Mouse (Mus musculus) left cerebral cortex, postnatal 14 days (tissue): Measurements from ENCODE around the gene Ube2l3. TPM values are rescaled to one million over a fixed set of nuclear protein-coding genes. Genes with fewer than 3 reads are reported as not detected.

Source experiments
- DNase-seq, 2 experiments: peaks; one replicate each; pipeline ENCODE4 v3.0.0; 2021 to 2022; ENCODE audit warnings: low spot score in 2 of 2, mixed read lengths in 1 of 2
- intact Hi-C: fragments of 180-260 bp; cut with DNase I; formaldehyde crosslinking; loops from one replicate; pipeline ENCODE4 v1.15.1; 2025
- total RNA-seq, 2 experiments: library from RNA; stranded (reverse); gene quantifications; 2 replicates each; pipeline ENCODE4 v1.2.3; 2021

The Ube2l3 gene
- total RNA-seq, 2 experiments from 2014 or later, result 143 to 144 TPM

DNA sequence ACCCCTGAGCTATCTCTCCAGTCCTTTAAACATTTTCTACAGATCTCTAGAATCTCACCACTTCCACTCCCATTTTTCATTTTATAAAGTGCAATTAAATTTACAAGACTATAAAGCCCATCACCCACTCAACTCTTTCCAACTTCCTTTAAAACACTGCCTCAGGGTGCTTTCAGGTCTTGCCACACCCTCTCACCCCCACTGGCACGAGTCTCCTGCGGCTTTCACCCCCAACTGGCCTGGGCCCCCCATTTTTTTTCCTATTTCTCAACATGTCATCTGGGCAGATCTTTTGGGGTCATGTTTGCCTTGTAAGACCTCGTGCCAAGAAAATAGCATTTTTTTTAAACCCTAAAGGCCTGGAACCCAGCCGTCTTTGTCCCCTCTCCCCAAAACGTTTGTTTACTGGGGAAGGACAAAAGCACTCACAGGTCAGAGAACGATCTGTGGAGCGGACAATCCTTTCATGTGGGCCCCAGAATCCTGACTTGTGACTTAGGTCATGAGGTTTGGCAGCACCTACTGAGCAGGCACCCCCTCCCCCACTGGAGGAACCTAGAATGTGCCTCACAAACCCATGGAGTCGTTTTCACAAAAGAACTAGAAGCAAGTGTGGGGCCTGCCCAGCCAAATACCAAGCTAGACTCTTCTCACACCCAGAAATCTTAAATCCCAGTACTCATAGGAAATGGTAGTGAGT is 14.6 kb upstream of the Ube2l3 start:
- DNase-seq, result no peak
- intact Hi-C loops, result no loop called here

DNA sequence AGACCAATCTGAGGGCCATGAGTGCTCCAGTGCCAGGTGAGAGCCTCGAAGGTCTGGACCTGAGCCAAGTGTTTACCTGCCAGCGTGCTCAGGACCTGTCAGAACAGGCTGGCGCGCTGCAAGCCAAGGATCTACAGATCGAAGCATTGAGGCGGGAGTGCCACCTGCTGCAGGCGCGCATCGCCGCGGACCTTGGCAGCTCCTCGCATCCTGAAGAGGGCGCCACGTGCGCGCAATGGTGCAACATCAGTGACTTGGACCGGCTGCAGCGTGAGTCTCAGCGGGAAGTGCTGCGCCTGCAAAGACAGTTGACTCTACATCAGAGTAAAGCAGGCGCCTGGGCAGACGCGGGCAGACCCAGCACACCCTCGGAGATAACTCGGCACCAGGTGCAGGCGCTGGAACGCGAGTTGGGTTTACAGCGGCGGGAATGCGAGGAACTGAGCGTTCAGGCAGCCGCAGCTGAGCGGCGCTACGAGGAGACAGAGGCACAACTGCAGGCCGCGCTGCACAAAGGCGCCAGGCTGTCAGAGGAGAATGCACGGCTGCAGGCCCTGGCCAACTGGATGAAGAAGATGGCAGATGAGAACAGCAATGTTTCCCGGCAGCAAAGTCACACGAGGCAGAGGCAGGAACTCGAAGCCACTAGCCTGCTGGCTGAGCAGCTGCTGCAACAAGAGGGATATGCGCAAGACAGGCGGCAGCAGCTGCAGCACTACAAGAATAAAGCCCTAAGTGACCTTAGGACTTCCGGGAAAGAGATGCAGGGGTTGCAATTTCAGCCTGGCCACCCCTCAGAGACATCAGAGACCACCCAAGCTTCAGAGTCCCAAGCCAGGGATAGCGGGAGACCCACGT is 7.8 kb upstream of the Ube2l3 start:
- DNase-seq, result peak; percentile 89 to 91
- intact Hi-C loops, result loop anchor here (1.0 to 2.0 kb wide), 3 partner anchors 25 to 83 kb away; no protein-coding TSS in a partner anchor

DNA sequence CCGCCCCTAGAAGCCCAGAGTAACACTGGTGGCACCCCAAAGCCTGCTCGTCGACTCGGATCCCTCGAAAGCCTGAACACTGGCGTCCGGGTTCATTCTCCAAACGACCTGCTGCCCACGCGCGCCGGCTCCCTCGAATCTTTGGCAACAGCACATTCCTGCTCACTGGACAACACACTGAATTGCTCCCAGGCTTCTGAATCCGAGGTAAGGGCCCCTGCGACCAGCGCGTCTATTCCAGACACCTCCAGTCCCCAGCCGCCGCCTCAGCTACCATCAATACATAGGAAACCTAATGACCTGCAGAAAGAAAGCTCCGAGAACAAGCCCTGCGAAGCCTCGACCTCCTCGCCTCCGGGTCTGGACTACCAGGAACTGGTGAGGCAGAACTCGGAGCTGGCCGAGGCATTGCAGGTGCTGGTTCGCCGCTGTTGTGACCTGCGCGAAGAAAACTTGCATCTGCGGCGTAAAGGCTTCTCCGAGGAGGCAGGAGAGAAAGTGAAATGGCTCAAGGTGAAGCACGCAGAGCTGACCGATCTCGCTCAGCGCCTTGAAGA is 7.0 kb upstream of the Ube2l3 start:
- intact Hi-C loops, result loop anchor here (1.0 to 2.0 kb wide), 3 partner anchors 25 to 83 kb away; no protein-coding TSS in a partner anchor
- no peak for DNase-seq

DNA sequence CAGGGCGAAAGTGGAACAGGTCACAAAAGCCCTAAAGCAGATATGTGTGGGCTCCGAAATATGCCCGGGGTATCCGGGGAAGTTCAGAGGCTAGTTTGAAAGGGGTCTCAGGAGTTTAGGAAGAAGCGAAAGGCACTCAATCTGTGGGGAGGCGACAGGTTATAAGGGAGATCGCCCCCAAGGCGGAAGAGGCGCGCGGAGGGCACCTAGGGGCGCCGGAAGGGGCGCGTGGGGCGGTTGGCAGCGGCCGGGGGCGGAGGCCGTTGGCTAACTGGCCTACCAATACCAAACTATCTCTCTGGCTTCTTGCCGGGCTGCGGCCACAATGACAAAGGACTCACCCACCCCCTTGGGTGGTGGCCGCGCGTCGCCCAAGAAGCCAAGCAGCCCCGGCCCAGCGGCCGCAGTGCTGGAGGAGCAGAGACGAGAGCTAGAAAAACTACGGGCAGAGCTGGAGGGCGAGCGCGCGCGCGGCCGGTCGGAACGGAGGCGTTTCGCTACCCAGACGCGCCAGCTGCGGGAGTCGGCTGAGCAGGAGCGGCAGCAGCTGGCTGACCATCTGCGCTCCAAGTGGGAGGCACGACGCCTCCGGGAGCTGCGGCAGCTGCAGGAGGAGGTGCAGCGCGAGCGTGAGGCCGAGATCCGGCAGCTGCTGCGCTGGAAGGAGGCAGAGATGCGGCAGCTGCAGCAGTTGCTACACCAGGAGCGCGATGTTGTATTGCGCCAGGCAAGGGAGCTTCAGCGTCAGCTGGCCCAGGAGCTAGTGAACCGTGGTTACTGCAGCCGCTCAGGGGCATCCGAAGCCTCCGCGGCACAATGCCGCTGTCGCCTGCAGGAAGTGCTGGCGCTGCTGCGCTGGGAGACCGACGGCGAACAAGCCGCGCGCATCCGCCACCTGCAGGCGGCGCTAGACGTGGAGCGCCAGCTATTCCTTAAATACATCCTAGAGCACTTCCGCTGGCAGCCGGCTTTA is 6.2 kb upstream of the Ube2l3 start, which contains the start of gene Rimbp3:
Gene Rimbp3 (plus strand): TSS at position 215 of the 973 bp plus-strand sequence.
- peak; percentile 89 to 91 for DNase-seq
- intact Hi-C loops, result loop anchor here (1.0 to 2.0 kb wide), 3 partner anchors 26 to 82 kb away; no protein-coding TSS in a partner anchor

DNA sequence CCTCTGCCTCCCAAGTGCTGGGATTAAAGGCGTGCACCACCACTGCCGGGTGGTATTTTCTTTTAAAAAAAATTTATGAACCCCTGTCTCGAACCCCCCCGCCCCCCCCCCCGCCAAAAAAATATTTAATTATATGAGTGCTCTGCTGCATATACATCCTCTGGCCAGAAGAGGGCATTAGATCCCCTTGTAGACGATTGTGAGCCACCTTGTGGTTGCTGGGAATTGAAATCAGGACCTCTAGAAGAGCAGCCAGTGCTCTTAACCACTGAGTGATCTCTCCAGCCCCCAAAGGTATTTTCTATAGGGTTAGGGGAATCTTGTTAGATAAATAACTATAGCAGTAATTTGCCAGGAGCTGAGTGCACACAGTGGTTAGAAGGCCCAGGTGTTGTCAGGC is 2.5 kb upstream of the Ube2l3 start:
- intact Hi-C loops, result loop anchor here (5.0 kb wide), 1 partner anchor 53 kb away; no protein-coding TSS in a partner anchor
- peak in 1 of 2 experiments; percentile 16 for DNase-seq

DNA sequence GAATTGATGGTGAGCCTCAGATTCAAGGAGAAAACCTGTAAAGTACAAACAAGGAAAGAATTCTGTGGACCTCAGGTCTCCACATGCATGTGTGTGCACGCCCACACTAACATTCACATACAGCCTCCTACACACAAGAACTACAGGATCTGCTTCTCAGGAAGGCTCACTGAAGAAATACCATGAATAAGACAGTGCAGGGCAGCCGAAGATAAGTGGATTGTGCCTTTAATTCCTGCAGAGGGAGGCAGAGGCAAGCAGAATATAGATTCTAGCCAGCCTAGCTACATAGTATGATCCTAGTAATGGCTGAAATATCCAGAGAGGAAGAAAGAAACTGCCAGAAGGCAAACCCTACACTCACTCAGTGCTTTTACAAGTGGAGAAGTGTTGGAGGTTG is 472 bp downstream of the Ube2l3 start:
- DNase-seq, result peak in 1 of 2 experiments; percentile 47
- intact Hi-C loops, result loop anchor here (5.0 kb wide), 1 partner anchor 50 kb away; no protein-coding TSS in a partner anchor

DNA sequence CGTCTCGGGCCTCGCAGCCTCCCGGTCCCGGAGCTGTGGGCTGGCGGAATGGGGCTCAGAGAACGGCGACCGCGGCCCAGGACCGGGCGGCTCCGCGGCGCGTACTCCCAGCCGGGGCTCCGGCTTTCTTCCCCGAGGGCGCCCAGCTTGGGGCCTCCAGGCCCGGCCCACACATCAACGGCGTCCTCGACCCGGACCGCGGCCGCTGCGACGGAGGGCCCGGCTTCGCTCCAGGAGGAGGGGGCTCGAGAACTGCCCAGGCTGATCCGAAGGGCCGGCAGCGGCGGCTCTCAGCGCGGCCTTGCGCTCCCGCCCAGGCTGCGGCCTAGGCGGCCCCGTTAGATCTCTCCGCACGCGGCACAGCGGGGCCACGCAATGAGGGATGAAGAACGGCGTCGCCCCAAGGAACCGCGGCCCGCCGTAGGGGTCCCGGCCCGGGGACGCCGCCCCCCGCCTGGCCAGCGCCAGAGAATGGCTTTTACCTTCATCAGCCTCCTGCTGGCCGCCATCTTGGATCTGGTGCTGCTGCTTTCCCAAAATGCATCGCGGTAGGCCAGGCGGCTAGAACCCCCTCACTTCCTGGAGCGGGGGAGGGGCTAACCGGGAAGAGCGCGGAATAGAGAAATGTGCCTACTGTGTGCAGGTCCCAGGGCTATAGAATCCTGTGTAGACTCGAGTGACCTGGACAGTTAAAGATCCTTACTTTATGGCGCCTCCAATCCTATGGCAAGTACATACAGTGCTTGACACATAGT is 1.3 kb downstream of the Ube2l3 start:
- intact Hi-C loops, result loop anchor here (5.0 kb wide), 1 partner anchor 49 kb away; no protein-coding TSS in a partner anchor
- DNase-seq, result peak; percentile 75 to 85

DNA sequence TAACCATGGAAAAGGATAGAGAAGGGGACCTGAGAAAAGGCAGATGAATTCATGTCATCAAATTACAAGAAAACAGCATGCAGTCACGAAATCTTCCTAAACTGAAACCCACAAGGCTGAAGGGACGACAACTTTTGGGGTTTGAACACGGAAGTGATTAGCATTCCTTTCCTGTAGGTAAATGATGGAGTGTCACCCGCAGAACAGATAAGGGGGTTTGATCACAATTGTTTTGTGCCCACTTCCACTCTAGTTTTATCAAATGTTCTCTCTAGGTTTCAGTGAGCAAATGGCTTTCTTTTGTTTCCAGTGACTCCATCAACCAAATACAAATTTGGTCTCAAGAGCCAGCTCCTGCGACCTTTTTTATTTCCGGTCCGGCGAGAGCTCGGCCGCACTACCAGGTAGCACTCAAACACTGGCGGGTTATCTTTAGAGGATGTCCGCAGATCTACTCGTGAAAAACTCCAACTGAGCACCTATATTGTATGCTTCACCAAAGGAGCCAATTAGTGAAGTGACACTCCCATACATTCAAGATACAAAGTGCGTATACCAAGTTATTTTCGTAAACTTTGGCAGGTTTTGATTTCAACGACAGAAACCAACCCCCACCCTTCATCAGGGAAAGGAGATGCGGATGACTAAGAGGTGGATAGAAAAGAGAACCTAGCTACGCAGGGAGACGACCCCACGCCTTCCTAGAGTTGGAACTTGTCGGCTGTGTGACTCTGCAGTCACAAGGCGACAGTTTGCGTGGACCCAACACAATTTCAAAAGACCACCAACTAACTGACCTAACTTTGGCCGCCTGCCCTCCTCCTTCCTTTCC is 2.1 kb downstream of the Ube2l3 start:
- intact Hi-C loops, result loop anchor here (5.0 kb wide), 1 partner anchor 48 kb away; no protein-coding TSS in a partner anchor
- DNase-seq, result peak in 1 of 2 experiments; percentile 18

DNA sequence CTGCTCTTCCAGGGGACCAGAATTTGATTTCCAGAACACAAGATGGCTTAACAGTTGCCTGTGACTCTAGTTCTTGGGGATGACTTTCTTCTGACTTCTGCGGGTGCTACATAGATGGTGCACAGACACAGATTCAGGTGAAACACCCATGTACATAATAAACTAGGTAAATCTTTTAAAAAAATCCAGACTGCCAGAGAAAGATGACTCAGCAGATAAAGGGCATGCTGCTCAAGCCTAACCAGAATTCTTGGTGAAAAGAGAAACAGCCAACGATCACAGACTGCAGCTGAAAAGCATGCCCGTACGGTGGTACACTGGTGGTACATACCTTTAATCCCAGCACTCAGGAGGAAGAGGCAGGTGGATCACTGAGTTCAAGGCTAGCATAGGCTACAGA is 8.6 kb downstream of the Ube2l3 start:
- no peak for DNase-seq
- intact Hi-C loops, result no loop called here

DNA sequence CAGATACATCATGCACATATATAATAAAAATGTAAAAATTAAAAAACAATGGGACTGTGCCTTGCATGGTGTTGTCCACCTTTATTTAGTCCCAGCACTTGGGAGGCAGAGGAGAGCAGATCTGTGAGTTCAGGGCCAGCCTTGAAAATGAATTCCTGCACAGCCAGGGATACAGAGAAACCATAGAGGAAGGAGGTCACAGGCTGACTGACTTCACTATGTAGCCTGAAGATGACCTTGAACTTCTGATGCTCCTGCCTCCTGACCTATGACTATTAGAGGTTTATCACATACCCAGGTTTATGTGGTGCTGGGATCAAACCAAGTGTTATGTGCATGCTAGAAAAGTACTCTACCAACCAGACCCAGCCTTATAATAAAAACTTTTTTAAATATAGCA is 17.0 kb downstream of the Ube2l3 start:
- intact Hi-C loops, result no loop called here
- DNase-seq, result no peak

DNA sequence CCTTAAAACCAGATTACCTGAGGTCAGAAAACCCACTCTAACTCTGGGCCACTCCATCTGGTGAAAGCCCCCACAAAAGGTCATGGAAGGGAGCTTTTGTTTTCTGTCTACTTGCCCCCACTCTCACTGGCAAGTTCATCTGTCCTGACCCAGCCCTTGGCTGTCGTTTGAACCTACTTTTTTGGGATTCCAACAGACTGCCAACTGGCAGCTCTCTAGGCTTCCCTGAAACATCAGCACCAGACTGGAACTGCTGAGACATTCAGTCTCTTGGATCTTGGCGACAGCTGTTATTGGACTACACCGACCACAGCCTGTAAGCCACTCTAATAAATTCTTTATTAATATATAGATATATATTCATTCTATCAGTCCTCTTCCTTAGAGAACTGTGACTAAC is 19.4 kb downstream of the Ube2l3 start:
- DNase-seq, result no peak
- intact Hi-C loops, result no loop called here

DNA sequence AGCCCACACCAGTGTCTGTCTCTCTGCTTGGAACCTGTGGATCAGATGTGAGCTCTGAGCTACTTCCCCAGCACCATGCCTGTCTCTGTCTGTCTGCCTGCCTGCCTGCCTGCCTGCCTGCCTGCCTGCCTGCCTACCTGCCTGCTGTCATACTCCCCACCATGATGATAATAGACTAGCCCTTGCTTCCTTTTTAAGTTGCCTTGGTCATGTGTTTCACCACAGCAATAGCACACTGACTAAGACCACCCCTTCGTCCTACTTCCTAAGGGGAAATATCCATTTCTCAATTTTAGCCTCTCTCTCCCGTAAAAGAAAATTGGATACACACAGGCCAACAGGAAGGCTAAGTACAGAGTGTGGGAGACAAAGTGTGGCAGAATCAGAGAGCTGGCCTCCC is 20.3 kb downstream of the Ube2l3 start:
- DNase-seq, result no peak
- intact Hi-C loops, result no loop called here

DNA sequence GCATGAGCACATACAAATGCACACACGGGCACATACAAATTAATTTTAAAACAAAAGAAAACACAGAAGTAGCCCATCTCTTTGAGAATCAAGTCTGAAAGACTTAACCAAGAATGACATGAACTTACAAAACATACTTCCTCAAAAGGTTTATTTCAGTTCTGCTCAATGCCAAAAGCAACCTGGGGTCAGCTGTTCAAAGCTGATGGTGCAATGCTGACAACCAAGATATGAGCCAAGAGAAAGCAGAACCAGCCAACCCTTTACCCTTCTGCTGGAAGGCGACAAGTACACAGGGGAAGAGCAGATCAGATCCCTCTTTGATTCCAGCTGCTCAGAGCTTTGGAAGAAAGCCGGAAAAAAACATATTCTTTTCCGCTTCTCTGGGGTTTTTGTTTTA is 21.1 kb downstream of the Ube2l3 start:
- peak in 1 of 2 experiments; percentile 20 for DNase-seq
- intact Hi-C loops, result no loop called here

DNA sequence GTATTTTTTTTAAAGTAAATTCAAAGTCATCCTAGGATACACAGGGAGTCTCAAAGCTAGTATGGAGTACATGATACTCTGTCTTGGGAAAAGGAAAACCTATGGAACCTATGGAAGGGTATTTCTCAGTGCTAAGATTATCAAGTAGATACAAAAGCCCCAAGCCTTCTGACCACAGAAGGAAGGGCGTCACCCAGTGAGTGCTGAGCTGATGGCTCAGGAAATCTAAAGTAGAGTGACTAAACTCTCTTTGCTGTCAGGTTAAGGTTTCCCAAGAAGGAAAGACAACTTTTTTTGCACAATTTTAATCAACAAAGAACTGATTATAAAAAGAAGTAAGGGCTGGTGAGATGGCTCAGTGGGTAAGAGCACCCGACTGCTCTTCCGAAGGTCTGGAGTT is 22.7 kb downstream of the Ube2l3 start:
- DNase-seq, result no peak
- intact Hi-C loops, result no loop called here

DNA sequence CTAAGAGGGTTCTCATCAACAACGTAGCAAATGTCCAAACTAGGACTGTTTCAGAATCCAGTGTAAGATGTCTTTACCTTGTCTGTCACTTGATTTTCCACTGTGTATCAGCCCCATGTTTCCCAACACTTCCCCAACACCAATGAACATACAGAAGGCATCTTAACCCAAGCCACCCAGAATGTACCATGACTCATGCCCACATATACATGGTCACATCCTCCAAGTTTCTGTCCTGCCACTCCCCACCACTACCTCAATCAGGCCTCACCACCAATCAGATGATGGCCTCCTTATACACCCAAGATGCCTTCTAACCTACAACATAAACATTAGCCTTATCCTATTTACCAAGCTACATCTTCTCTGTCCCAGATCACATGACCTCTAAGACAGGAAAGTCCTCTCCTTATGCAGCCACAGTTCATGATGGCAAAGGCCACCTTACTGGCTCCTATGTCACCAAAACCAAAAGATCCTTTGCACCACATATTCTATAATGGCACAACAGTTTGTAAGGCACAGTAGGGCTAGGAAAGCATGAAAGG is 24.8 kb downstream of the Ube2l3 start:
- intact Hi-C loops, result no loop called here
- DNase-seq, result no peak

DNA sequence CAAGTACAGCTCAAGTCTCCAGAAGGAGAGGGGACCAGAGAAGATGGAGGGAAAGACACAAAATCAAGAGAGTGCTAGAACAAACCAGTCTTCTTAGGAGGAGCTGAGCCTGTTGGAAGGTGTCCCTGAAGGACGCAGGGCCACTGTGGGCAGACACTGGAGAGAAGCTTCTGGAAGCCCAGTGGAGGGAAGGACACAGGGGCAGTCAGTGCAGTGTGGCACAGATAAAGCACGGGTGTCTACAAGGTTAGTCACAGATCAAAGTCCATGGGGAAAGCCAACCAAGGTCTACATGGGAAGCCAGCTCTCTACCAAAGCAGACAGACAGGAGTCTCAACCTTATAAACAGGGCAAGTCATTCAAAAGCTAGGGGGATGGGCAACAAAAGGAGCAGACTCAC is 26.7 kb downstream of the Ube2l3 start:
- no peak for DNase-seq
- intact Hi-C loops, result no loop called here

DNA sequence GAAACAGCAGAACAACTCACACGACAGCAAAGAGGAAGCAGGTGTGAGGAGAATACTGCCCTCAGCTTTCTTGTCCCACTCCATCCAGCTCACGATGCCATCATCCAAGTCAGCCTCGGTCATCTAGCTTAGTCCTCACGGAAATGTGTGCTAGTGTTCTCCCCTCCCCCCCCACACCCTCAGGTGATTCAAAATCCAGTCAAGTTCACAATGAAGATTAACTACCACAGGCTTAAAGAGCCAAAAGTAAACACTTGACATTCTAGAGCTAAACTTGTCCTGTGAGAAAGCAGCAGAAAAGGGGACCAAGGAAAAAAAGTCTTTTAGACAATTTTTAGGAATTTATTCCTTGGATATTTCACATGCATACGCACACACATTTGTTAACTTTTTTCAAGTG is 34.4 kb downstream of the Ube2l3 start:
- intact Hi-C loops, result no loop called here
- DNase-seq, result no peak
